Mouse (Mus musculus) hindbrain, postnatal 0 days (tissue): Measurements from ENCODE around the gene Klhl24. TPM values are rescaled to one million over a fixed set of nuclear protein-coding genes. Genes with fewer than 3 reads are reported as not detected.

ENCODE experiments used
- ATAC-seq: fragments of 200-750 bp; cut with Nextera tagmentation; 2 replicates; pipeline ENCODE4 v1.8.0; 2017; ENCODE audit warnings: mild to moderate bottlenecking, moderate TSS enrichment, moderate library complexity
- DNase-seq: peaks from one replicate; pipeline ENCODE4 v3.0.0-alpha.2; 2015; ENCODE audit warnings: low spot score
- H3K27ac ChIP-seq: fragments of 300-500 bp; sonication (generic); 2 replicates; pipeline ENCODE4 v1.5.1; 2014; ENCODE audit warnings: mild to moderate bottlenecking
- H3K27me3 ChIP-seq: fragments of 300-500 bp; sonication (generic); 2 replicates; pipeline ENCODE4 v1.6.1; 2014; ENCODE audit warnings: low read length, mixed read lengths; ENCODE audit not compliant: insufficient read depth
- H3K36me3 ChIP-seq: fragments of 300-500 bp; sonication (generic); 2 replicates; pipeline ENCODE4 v1.6.1; 2014; ENCODE audit warnings: low read length, mixed read lengths; ENCODE audit not compliant: insufficient read depth
- H3K4me1 ChIP-seq: fragments of 300-500 bp; sonication (generic); 2 replicates; pipeline ENCODE4 v1.6.1; 2014; ENCODE audit warnings: antibody characterized with exemption, low read length, mixed read lengths; ENCODE audit not compliant: insufficient read depth
- H3K4me2 ChIP-seq: fragments of 300-500 bp; sonication (generic); 2 replicates; pipeline ENCODE4 v1.6.1; 2014; ENCODE audit warnings: low read depth, mild to moderate bottlenecking, low read length, moderate library complexity, mixed read lengths
- H3K4me3 ChIP-seq: fragments of 300-500 bp; sonication (generic); 2 replicates; pipeline ENCODE4 v1.5.1; 2014; ENCODE audit warnings: low read length
- H3K9ac ChIP-seq: fragments of 300-500 bp; sonication (generic); replicated peaks from 2 replicates; pipeline ENCODE4 v1.6.1; 2014; ENCODE audit warnings: mild to moderate bottlenecking, low read length, moderate library complexity, mixed read lengths
- H3K9me3 ChIP-seq: fragments of 300-500 bp; sonication (generic); 2 replicates; pipeline ENCODE4 v1.6.1; 2016; ENCODE audit warnings: low read length, mixed read lengths
- CTCF ChIP-seq: IDR thresholded peaks from 2 replicates; pipeline ENCODE4 v1.5.1; 2016; ENCODE audit warnings: antibody characterized with exemption, control low read depth, low read depth
- WGBS: fragments of 180-500 bp; shearing (Covaris S2); extraction: QIAGEN DNeasy Blood & Tissue Kit; methylation state at CpG from one replicate; pipeline ENCODE4 v1.1.7; 2014; 5-methylcytosine and 5-hydroxymethylcytosine counted together
- polyA plus RNA-seq: library from polyadenylated mRNA; unstranded; fragments of >200 nt; fragmentation: Nextera tagmentation; extraction: Ambion mirVana; gene quantifications from 2 replicates; pipeline ENCODE4 v1.2.1, GENCODE M21; 2015
- total RNA-seq: library from RNA; depleted of rRNA; stranded (reverse); fragments of >200 nt; gene quantifications from 2 replicates; pipeline ENCODE4 v1.2.3, GENCODE M21; 2014

Gene Klhl24
- total and polyA plus RNA-seq, 2 experiments from 2014 or later, result 36.2 to 75.5 TPM

DNA sequence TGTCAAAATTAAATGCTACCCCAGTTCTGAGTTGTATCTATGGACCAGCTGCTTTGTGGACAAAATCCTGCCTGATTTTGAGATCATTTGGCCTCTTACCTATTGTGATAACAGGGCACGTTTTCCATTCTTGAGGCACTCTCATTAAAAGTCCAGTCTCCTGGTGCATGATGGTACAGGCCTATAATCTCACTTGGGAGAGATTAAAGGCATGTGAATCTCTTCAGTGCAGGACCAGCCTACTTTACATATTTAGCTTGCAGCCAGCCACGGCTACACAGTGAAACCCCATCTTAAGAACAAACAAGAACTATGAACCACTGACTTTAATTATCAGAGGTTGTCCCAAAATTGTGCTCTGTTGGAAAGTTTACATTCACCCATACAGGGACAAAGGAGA lies 33.1 kb downstream of the Klhl24 start:
- Histone ChIP-seq H3K27ac (no peak overlapping the region), H3K9ac (no peak overlapping the region), H3K4me2 (no peak overlapping the region), H3K4me3 (no peak overlapping the region), H3K4me1 (no peaks in the 10 kb centered on the region), H3K27me3 (no peaks in the 10 kb centered on the region), H3K9me3 (no peaks in the 10 kb centered on the region), H3K36me3 (peaks cover 15% of the 10 kb centered on the region)
- no peak for TF ChIP-seq CTCF
- ATAC-seq, result no peak
- no peak for DNase-seq
- 71% methylated on average over 2 of the region's 2 CpGs for WGBS

GRCm38 (mm10) chr16:20140772-20141531 lies 43.6 kb downstream of the Klhl24 start, which contains the start of gene Yeats2:
Yeats2 (plus strand) TSS chr16:20141063.
- TF ChIP-seq CTCF, result no peak
- peak within 1 kb of the TSS; percentile 64 for H3K4me2 ChIP-seq

GRCm38 (mm10) chr16:20144568-20144967 lies 47.2 kb downstream of the Klhl24 start:
- no peaks in the 10 kb centered on the region for H3K36me3 ChIP-seq
- WGBS, result 97% methylated on average over 3 of the region's 3 CpGs
- peaks cover 7% of the 10 kb centered on the region for H3K4me1 ChIP-seq
- TF ChIP-seq CTCF, result no peak
- no peak overlapping the region for H3K9ac ChIP-seq
- H3K27me3 ChIP-seq, result no peaks in the 10 kb centered on the region
- ATAC-seq (no peak), DNase-seq (no peak)
- no peak overlapping the region for H3K4me2 ChIP-seq
- H3K4me3 ChIP-seq, result no peak overlapping the region
- no peaks in the 10 kb centered on the region for H3K9me3 ChIP-seq
- H3K27ac ChIP-seq, result no peak overlapping the region

More at GRCm38 (mm10) chr16:20140772-20141531, 43.6 kb downstream of the Klhl24 start, which contains the start of gene Yeats2:
- no peaks in the 10 kb centered on the region for H3K36me3 ChIP-seq
- H3K4me3 ChIP-seq, result peak within 1 kb of the TSS; percentile 64
- ATAC-seq (peak; percentile 97), DNase-seq (peak; percentile 92)
- peaks cover 7% of the 10 kb centered on the region for H3K4me1 ChIP-seq
- H3K27ac ChIP-seq, result peak within 1 kb of the TSS; percentile 96
- H3K27me3 ChIP-seq, result no peaks in the 10 kb centered on the region
- H3K9ac ChIP-seq, result peak within 1 kb of the TSS; percentile 79
- under 1% methylated on average over 74 of the region's 92 CpGs for WGBS
- H3K9me3 ChIP-seq, result no peaks in the 10 kb centered on the region

- no peak for ATAC-seq
- H3K36me3 ChIP-seq, result peaks cover 26% of the 10 kb centered on the region
- H3K4me1 ChIP-seq, result no peaks in the 10 kb centered on the region
- no peak for DNase-seq
- H3K4me3 ChIP-seq, result no peak overlapping the region
- H3K4me2 ChIP-seq, result no peak overlapping the region
- no peak overlapping the region for H3K27ac ChIP-seq
- WGBS, result 76% methylated on average over 5 of the region's 5 CpGs
- no peak for TF ChIP-seq CTCF
- H3K9me3 ChIP-seq, result no peaks in the 10 kb centered on the region
- H3K27me3 ChIP-seq, result no peaks in the 10 kb centered on the region
- no peak overlapping the region for H3K9ac ChIP-seq
Measured at GRCm38 (mm10) chr16:20151991-20152390, 54.6 kb downstream of the Klhl24 start.

DNA sequence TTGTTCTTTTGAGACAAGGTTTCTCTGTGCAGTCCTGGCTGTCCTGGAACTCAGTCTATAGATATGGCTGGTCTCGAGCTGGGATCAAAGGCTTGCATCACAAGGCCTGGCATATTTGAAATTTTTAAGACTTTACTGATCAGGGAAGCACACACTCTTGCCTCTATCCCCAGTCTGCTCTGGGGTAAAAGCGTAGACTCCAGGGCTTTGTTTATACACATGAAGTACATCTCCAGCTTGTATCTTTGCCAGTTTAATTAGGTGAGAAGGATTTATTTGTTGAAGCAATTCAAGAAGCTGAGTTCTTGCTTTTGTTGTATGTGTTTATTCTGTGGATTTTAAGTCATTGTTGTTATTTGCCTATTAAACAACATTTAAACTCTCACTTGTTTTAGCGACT lies 56.4 kb downstream of the Klhl24 start:
- no peak for DNase-seq
- Histone ChIP-seq H3K4me2 (no peak overlapping the region), H3K27ac (no peak overlapping the region), H3K27me3 (no peaks in the 10 kb centered on the region), H3K4me1 (no peaks in the 10 kb centered on the region), H3K9ac (no peak overlapping the region), H3K36me3 (peaks cover 34% of the 10 kb centered on the region), H3K4me3 (no peak overlapping the region), H3K9me3 (no peaks in the 10 kb centered on the region)
- no peak for TF ChIP-seq CTCF
- no peak for ATAC-seq
- 70% methylated on average over 3 of the region's 3 CpGs for WGBS

- no peak for ATAC-seq
- peaks cover 52% of the 10 kb centered on the region for H3K36me3 ChIP-seq
- TF ChIP-seq CTCF, result 0 out of 2 replicates have a peak, but pooled peaks have one; percentile 3
Measured at GRCm38 (mm10) chr16:20160130-20160529, 62.8 kb downstream of the Klhl24 start.

DNA sequence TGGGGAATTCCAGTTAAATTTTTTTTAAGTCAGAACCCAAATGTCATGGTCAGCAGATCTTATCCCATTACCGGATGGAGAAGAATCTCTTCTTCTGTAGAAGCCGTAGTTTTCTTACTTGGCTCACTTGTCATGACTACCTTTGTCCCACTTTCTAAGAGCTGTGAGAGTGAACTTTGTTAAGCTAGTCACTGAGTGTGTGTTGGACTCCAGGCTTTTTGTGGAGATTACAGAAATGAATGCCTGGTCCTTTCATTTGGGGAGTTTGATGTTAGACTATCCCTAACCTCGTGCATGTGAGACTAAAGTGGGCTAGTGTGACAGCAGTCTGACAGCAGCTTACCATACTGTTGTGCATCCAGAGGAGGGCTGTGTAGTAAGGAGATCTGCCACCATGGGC lies 71.7 kb downstream of the Klhl24 start:
- Histone ChIP-seq H3K36me3 (peaks cover 37% of the 10 kb centered on the region), H3K27ac (peak overlapping the region; percentile 68), H3K9ac (no peak overlapping the region), H3K27me3 (no peaks in the 10 kb centered on the region), H3K9me3 (no peaks in the 10 kb centered on the region), H3K4me3 (no peak overlapping the region), H3K4me2 (no peak overlapping the region), H3K4me1 (no peaks in the 10 kb centered on the region)
- ATAC-seq, result no peak
- 79% methylated on average over 3 of the region's 3 CpGs for WGBS
- no peak for DNase-seq
- TF ChIP-seq CTCF, result no peak

More at GRCm38 (mm10) chr16:20160130-20160529, 62.8 kb downstream of the Klhl24 start:
- no peak overlapping the region for H3K27ac ChIP-seq
- H3K27me3 ChIP-seq, result no peaks in the 10 kb centered on the region
- no peak overlapping the region for H3K4me2 ChIP-seq
- WGBS, result 87% methylated on average over 2 of the region's 2 CpGs
- no peaks in the 10 kb centered on the region for H3K4me1 ChIP-seq
- H3K9me3 ChIP-seq, result no peaks in the 10 kb centered on the region
- H3K4me3 ChIP-seq, result no peak overlapping the region
- H3K9ac ChIP-seq, result no peak overlapping the region
- no peak for DNase-seq
